Mouse (Mus musculus): ENCODE results near the gene Tspan31.
"Not testable (repeated sequence)": the region's sequence is repeated elsewhere in the genome, so short reads cannot be mapped to it uniquely, and the experiment has no call there.

Gene Tspan31

GRCm38 (mm10) chr10:127085052-127085451 is 15.0 kb upstream of the Tspan31 start:
- in situ Hi-C loops (cut with MboI; ENCODE audit: unreplicated experiment in 2 of 2), result no loop called here

GRCm38 (mm10) chr10:127083915-127084306 is 13.8 kb upstream of the Tspan31 start:
- in situ Hi-C loops (cut with MboI; ENCODE audit: unreplicated experiment in 2 of 2), result no loop called here

GRCm38 (mm10) chr10:127083292-127083914 is 13.3 kb upstream of the Tspan31 start:
- in situ Hi-C loops (cut with MboI; ENCODE audit: unreplicated experiment in 2 of 2), result no loop called here

GRCm38 (mm10) chr10:127081996-127082620 is 12.0 kb upstream of the Tspan31 start:
- in situ Hi-C loops (cut with MboI; ENCODE audit: unreplicated experiment in 2 of 2), result no loop called here

- in situ Hi-C loops (cut with MboI; ENCODE audit: unreplicated experiment in 2 of 2), result no loop called here
These were observed 11.1 kb upstream of the Tspan31 start for GRCm38 (mm10) chr10:127080901-127081780.

- in situ Hi-C loops (cut with MboI; ENCODE audit: unreplicated experiment in 2 of 2), result loop anchor here in 1 of 2 experiments (5.0 kb wide), 1 partner anchor 32 kb away; no protein-coding TSS in a partner anchor
These were observed 9.8 kb upstream of the Tspan31 start for GRCm38 (mm10) chr10:127079665-127080391.

- in situ Hi-C loops (cut with MboI; ENCODE audit: unreplicated experiment in 2 of 2), result loop anchor here in 1 of 2 experiments (5.0 kb wide), 1 partner anchor 33 kb away; no protein-coding TSS in a partner anchor
These were observed 8.9 kb upstream of the Tspan31 start for GRCm38 (mm10) chr10:127078677-127079575.

- in situ Hi-C loops (cut with MboI; ENCODE audit: unreplicated experiment in 2 of 2), result loop anchor here in 1 of 2 experiments (5.0 kb wide), 1 partner anchor 34 kb away; no protein-coding TSS in a partner anchor
These were observed 8.1 kb upstream of the Tspan31 start for GRCm38 (mm10) chr10:127078001-127078676.

GRCm38 (mm10) chr10:127077515-127077914 is 7.5 kb upstream of the Tspan31 start:
- in situ Hi-C loops (cut with MboI; ENCODE audit: unreplicated experiment in 2 of 2), result loop anchor here in 1 of 2 experiments (5.0 kb wide), 1 partner anchor 35 kb away; no protein-coding TSS in a partner anchor

- in situ Hi-C loops (cut with MboI; ENCODE audit: unreplicated experiment in 2 of 2), result loop anchor here in 1 of 2 experiments (5.0 kb wide), 1 partner anchor 36 kb away; no protein-coding TSS in a partner anchor
These were observed 6.0 kb upstream of the Tspan31 start for GRCm38 (mm10) chr10:127076082-127076481.

- in situ Hi-C loops (cut with MboI; ENCODE audit: unreplicated experiment in 2 of 2), result loop anchor here in 1 of 2 experiments (5.0 kb wide), 1 partner anchor 37 kb away; no protein-coding TSS in a partner anchor
These were observed 5.6 kb upstream of the Tspan31 start for GRCm38 (mm10) chr10:127075651-127076050.

GRCm38 (mm10) chr10:127075080-127075479 is 5.0 kb upstream of the Tspan31 start, which contains the start of gene Agap2:
TSS of gene Agap2 (plus strand) at chr10:127075284.
- in situ Hi-C loops (cut with MboI; ENCODE audit: unreplicated experiment in 2 of 2), result loop anchor here in 1 of 2 experiments (5.0 kb wide), 1 partner anchor 37 kb away; no protein-coding TSS in a partner anchor

- in situ Hi-C loops (cut with MboI; ENCODE audit: unreplicated experiment in 2 of 2), result no loop called here
These were observed 3.9 kb upstream of the Tspan31 start for GRCm38 (mm10) chr10:127073981-127074380.

- in situ Hi-C loops (cut with MboI; ENCODE audit: unreplicated experiment in 2 of 2), result not testable (repeated sequence)
These were observed 2.9 kb upstream of the Tspan31 start for GRCm38 (mm10) chr10:127072969-127073368.

- in situ Hi-C loops (cut with MboI; ENCODE audit: unreplicated experiment in 2 of 2), result not testable (repeated sequence)
These were observed 2.2 kb upstream of the Tspan31 start for GRCm38 (mm10) chr10:127072270-127072669.

GRCm38 (mm10) chr10:127071203-127071602 is 1.1 kb upstream of the Tspan31 start:
- in situ Hi-C loops (cut with MboI; ENCODE audit: unreplicated experiment in 2 of 2), result no loop called here

GRCm38 (mm10) chr10:127069281-127070189 is 529 bp downstream of the Tspan31 start:
- in situ Hi-C loops (cut with MboI; ENCODE audit: unreplicated experiment in 2 of 2), result no loop called here

All from v-Abl transformed pro-B cells (cell line).